ENCODE assay signal across 7 mouse cellular contexts in genomic region chr3:152192238-152192931, GRCm38 (mm10). TPM values are rescaled to one million over a fixed set of nuclear protein-coding genes. Genes with fewer than 3 reads are reported as not detected.
DNase-seq lines count a peak whose midpoint lies in the region; ATAC-seq and TF ChIP-seq lines count a peak whose summit lies in the region.

No protein-coding gene starts in this region.

- H3K9ac ChIP-seq in forebrain, embryonic 16.5 days (replicated peaks; ENCODE audit: low read depth, low read length), result no peak overlapping the region
- peak overlapping the region; percentile 52; the same call in 1 of the 2 replicates for H3K9ac ChIP-seq in kidney, postnatal 0 days (ENCODE audit: low read depth, low read length)

- no peak for ATAC-seq in forebrain, embryonic 16.5 days
- 0 out of 2 replicates have a peak, but pooled peaks have one; percentile 22 for ATAC-seq in kidney, postnatal 0 days (replicated peaks; ENCODE audit: low FRiP score, low read depth)

- peaks cover 18% of the 10 kb centered on the region for H3K4me1 ChIP-seq in forebrain, embryonic 16.5 days (replicated peaks; ENCODE audit: control insufficient read depth, insufficient read depth, low read length)
- peaks cover 12% of the 10 kb centered on the region; the same call in 1 of the 2 replicates for H3K4me1 ChIP-seq in kidney, postnatal 0 days (replicated peaks; ENCODE audit: insufficient read depth, low read length)

- no peak overlapping the region for H3K27ac ChIP-seq in forebrain, embryonic 16.5 days (ENCODE audit: low read length)
- H3K27ac ChIP-seq in kidney, postnatal 0 days, result peak overlapping the region; percentile 68

- 23% methylated on average over 10 of the region's 11 CpGs for WGBS in forebrain, embryonic 16.5 days
- 6% methylated on average over 9 of the region's 11 CpGs for WGBS in kidney, postnatal 0 days

- peak; percentile 61 for DNase-seq in A20 (ENCODE audit: low read depth, low spot score)
- peak; percentile 74 for DNase-seq in MEL-GATA-1-ER (ENCODE audit: extremely low read depth, low read depth)
- peak; percentile 92 for DNase-seq in kidney, postnatal 0 days (ENCODE audit: low spot score)
- DNase-seq in mesoderm, embryonic 11.5 days (ENCODE audit: low read depth, low spot score), result peak; percentile 58
- DNase-seq in adrenal gland, adult 8-10 months, result no peak
- DNase-seq in layer of hippocampus, postnatal 25 days (ENCODE audit: extremely low spot score in 1 of 2, low spot score in 1 of 2), result no peak

- TF ChIP-seq CTCF in kidney, postnatal 0 days (IDR thresholded peaks at IDR 0.05; ENCODE audit: low read depth), result no peak

- H3K27me3 ChIP-seq in forebrain, embryonic 16.5 days (replicated peaks; ENCODE audit: control insufficient read depth, insufficient read depth, low read length), result no peaks in the 10 kb centered on the region
- no peaks in the 10 kb centered on the region for H3K27me3 ChIP-seq in kidney, postnatal 0 days (ENCODE audit: insufficient read depth, low read length)

- peak overlapping the region; percentile 55 for H3K4me2 ChIP-seq in forebrain, embryonic 16.5 days (ENCODE audit: low read length)
- peak overlapping the region; percentile 58 for H3K4me2 ChIP-seq in kidney, postnatal 0 days (ENCODE audit: low read length)

- H3K36me3 ChIP-seq in forebrain, embryonic 16.5 days (ENCODE audit: control insufficient read depth, insufficient read depth), result no peaks in the 10 kb centered on the region
- H3K36me3 ChIP-seq in kidney, postnatal 0 days (ENCODE audit: insufficient read depth, low read length), result no peaks in the 10 kb centered on the region

- no peaks in the 10 kb centered on the region for H3K9me3 ChIP-seq in forebrain, embryonic 16.5 days (ENCODE audit: control insufficient read depth, low read length)
- no peaks in the 10 kb centered on the region for H3K9me3 ChIP-seq in kidney, postnatal 0 days (replicated peaks; ENCODE audit: low read length)

- H3K4me3 ChIP-seq in forebrain, embryonic 16.5 days (replicated peaks; ENCODE audit: low read length), result peak overlapping the region; percentile 37
- H3K4me3 ChIP-seq in kidney, postnatal 0 days (replicated peaks; ENCODE audit: low read depth, low read length), result peak overlapping the region; percentile 54

RNA-seq across cellular contexts. Expression of gene Dnajb4, which starts 17.7 kb away (rescaled TPM):
- polyA plus RNA-seq in forebrain, embryonic 16.5 days (2015; fragmentation: Nextera tagmentation; extraction: Ambion mirVana), result 36.3 and 39.8 TPM in 2 replicates
- 32.5 and 34.9 TPM in 2 replicates for polyA plus RNA-seq in kidney, postnatal 0 days (2015; fragmentation: Nextera tagmentation; extraction: Ambion mirVana)
- total RNA-seq in adrenal gland, adult 8-10 months (2022), result 10 to 100 TPM; 48.9 to 56.3 (median 52.6) TPM
- total RNA-seq in layer of hippocampus, postnatal 25 days (2021), result 10 to 100 TPM; 59.0 to 59.1 TPM

RNA-seq across cellular contexts. Expression of gene Fubp1, which starts 17.8 kb away (rescaled TPM):
- polyA plus RNA-seq in forebrain, embryonic 16.5 days (2015; fragmentation: Nextera tagmentation; extraction: Ambion mirVana), result 297 and 302 TPM in 2 replicates
- polyA plus RNA-seq in kidney, postnatal 0 days (2015; fragmentation: Nextera tagmentation; extraction: Ambion mirVana), result 178 and 189 TPM in 2 replicates
- 100 to 1,000 TPM; 105 to 167 (median 132) TPM for total RNA-seq in adrenal gland, adult 8-10 months (2022)
- 100 to 1,000 TPM; 100 to 138 TPM for total RNA-seq in layer of hippocampus, postnatal 25 days (2021)

RNA-seq across cellular contexts. Expression of gene Gipc2, which starts 26.4 kb away (rescaled TPM):
- 4.0 and 4.1 TPM in 2 replicates for polyA plus RNA-seq in forebrain, embryonic 16.5 days (2015; fragmentation: Nextera tagmentation; extraction: Ambion mirVana)
- polyA plus RNA-seq in kidney, postnatal 0 days (2015; fragmentation: Nextera tagmentation; extraction: Ambion mirVana), result 74.1 and 84.5 TPM in 2 replicates
- total RNA-seq in adrenal gland, adult 8-10 months (2022), result 1 to 10 TPM in 1 of 4 experiments, under 1 TPM in 3; 0.61 to 1.8 (median 0.82) TPM
- total RNA-seq in layer of hippocampus, postnatal 25 days (2021), result 1 to 10 TPM; 1.0 to 1.9 TPM

Comparison
In these comparisons a context has a peak if more than half of its experiments do, and no peak if none do; other contexts are left out.
1. DNase-seq: peak in A20 (single experiment), MEL-GATA-1-ER (single experiment), kidney, postnatal 0 days (single experiment) and mesoderm, embryonic 11.5 days (single experiment); none in adrenal gland, adult 8-10 months (single experiment) and layer of hippocampus, postnatal 25 days (0 of 2).